Mouse (Mus musculus) urinary bladder, postnatal 14 days (tissue): Measurements from ENCODE around the gene Il2rg.
A peak's percentile ranks its signal among the peaks of the same experiment; 100 is the strongest.

Experiments used
- DNase-seq: peaks from one replicate; pipeline ENCODE4 v3.0.0; 2021; ENCODE audit warnings: low spot score

The Il2rg gene

DNA sequence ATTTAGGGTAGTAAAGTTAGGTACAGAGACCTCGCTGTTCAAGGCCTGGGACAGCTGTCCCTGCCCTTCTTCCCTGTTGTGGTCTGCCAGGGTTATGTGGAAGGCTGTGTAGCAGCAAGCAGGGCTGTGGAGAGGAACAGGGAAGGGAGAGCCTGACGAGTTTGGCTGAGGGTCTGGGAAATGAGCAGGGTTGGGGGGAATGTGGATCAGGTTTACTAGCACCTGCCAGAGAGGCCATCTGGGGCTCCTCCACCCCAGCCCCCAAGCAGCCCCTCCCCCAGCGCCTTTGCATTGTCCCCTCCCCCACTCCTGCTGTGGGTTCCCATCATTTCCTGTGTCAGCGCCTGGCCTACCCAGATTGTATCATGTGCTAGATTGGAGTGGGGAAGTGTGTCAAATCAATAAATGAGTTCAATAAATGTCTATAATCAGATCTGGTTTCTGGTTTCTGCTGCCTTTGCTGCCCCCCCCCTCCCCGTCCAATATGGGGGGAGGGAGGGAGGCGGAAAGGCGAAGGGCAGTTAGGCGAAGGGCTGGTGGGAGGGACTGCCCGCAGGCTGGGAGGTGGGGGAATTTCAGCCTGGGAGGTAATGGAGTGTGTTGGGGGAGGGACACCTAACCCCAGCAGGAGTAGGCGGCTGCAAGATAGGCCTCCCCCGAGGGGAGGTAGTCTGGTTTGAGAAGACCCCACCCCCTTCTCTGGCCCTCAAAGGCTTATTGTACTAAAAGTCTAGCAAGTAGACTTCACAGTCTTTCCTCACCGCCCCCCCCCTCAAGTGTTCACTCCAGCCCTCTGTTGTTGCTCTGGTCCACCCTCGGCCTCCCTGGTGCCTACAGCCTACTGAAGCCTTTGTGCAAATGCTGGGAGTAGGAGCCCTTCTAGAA, 7.4 kb downstream of the Il2rg start:
- DNase-seq: no peak

DNA sequence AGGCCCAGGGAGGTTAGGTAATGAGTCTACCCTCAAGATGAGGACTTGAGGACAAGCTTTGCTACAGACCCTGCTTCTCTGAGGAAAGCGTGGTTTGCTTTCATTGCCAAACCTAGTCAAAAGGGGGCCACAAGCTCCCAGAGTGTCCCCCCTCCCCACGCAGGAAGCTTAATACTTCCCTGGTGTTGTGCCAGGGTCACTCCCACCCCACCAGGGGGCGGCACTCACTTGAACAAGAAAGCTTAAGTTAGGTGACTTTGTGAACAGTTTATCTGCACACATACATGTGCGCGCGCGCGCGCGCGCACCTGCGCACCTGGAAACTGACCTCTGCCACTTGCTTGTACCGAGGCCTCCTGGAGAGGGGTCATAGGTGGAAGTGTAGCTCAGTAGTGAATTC, 11.5 kb downstream of the Il2rg start:
- DNase-seq: no peak

DNA sequence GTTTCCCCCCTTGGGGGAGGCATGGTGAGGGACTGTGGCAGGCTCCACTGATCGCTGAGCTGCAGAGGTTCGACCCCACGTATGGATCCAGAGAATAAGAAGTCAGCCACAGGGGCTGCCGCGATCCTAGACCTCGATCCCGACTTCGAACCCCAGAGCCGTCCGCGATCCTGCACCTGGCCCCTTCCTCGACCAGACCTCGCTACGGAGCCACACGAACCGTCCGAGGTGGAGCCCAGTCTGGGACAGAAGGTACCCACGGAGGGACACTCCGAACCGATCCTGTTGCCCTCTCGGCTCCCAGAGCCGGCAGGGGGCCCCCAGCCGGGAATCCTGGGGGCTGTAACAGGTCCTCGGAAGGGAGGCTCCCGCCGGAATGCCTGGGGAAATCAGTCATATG, 13.3 kb downstream of the Il2rg start:
- no peak for DNase-seq

DNA sequence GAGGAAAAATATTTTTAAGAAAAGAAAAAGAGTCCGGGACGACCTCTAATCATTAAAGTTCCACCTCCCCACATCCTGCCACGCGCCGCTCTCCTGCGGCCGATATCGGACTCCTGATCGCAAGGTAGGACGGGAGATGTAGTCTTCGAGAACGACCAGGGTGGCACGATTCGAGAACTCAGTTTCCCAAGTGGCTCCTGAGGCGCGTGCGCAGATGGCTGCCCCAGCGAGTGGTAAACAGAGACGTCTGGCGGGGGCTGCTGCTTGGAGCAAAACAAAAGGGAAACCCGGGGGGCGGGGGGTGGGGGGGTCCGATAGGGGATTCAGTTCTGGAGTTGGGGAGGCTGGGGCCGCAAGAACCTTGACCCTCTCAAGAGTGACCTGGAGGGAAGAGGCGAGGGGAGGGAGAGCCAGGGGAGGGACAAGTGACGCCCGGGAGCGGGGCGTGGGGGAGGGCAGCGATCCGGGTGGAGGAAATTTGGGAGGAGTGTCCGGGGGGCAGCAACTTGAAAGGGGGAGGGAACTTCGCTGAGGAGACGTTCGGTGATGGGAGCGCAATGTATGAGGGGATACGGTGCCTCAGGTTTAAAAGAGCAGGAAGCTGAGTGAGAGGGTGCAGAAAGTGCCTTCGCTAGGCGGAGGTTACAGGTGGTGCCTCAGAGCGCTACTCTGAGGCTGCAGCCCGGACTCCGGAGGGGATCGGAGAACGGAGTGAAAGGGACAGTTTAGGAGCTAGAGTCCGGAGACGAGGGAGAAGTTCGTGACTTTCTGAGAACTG, 13.9 kb downstream of the Il2rg start, which contains the start of gene Foxo4:
Gene Foxo4, plus strand, starts transcription at position 577 of the 778 bp plus-strand sequence.
- peak; percentile 87 for DNase-seq

DNA sequence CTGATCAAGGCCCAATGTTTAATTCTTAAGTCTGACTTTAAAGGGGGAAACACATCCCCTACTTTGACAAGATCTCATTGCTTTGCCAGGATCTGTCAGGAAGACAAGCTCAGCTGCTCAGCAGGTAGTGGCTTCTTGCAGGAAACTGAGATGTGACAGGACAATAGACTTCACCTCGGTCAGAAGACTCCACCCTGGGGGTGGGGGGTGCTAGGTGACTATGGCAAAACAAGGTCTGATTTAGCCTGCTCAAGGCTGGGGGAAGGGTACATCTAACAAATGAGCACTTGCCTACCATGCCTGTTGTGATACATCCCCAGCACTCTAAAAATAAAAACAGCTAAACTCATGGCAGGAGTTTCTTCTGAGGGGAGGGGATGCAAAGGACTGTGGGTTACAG, 23.0 kb downstream of the Il2rg start:
- DNase-seq: no peak

DNA sequence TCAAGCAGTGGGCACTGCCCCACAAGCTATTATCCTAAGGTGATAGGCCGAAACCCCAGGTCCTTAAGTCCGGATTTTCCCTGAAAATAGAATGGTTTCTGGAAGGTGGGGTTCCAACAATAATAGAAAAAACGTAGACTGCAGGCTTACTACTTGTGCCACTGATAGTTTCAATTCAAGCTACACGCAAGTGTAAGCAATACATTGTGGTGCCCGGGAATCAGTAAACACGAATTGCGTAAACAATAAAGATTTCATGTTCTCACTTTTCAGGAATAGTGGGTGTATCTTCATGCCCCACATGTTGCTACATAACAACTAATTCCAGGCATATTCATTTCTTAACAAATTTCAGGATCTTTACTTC, 45.3 kb downstream of the Il2rg start:
- DNase-seq: no peak

DNA sequence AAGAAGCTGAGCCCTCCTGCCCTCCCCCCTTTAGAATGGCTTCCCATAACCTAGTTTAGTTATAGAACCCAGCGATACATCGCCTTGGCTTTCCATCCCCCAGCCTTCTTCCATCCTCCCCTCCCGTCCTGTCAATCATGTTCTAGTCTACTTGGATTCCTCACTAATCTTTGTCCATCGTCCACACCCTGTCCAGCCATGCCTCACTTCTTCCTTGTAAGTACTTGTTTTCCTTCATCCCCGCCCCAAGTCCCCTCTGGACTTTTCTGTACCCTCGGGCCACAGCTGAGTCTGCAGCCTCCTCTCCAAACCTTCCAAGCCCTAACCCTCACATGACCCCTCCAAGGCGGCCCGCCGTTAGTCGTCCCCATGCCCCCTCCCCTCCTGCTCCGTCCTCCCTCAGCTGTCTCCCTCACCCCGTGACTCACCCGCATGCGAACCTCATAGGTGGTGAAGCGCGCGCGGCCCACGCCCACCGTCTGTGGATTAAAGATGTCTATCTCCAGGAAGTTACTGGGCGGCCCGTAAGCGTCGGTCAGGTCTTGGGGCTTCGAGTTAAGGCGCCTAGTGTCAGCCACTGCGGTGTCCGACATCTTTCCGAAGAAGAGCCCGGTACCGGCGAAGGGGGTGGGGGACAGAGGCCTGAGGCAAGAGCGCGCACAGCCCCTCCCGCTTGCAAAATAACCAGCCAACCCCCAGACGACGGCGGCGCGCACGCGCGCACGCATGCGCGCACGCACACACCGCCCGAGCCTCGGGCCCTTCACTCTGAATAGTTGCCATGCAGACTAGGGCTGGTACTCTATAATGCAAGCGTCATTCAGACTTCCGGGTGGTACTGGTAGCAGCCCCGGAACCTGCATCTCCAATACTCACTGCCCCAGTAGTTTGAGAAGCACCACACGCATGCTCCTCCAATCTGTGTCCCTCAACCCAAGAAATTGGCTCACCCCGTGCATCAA, 45.9 kb downstream of the Il2rg start, which contains the start of gene Snx12:
Gene Snx12, minus strand, starts transcription at position 730 of the 962 bp plus-strand sequence.
- DNase-seq: peak; percentile 82
